Mouse (Mus musculus): ENCODE measurements at regions not wholly inside any gene's neighbourhood (a gene's known extent, or its start where the extent isn't known, plus 50 kb on each side); places are given as distances from the start of the nearest gene placed in this dataset.

GRCm38 (mm10) chr2:82698417-82698988 is 244.9 kb upstream of the Fsip2 start:
- 8% methylated on average over 8 of the region's 8 CpGs for WGBS
- no peaks in the 10 kb centered on the region for H3K27me3 ChIP-seq (replicated peaks; ENCODE audit: control insufficient read depth, insufficient read depth, low read length)
- no peaks in the 10 kb centered on the region for H3K4me1 ChIP-seq (ENCODE audit: control insufficient read depth, insufficient read depth, low read length)
- H3K4me3 ChIP-seq (ENCODE audit: low read depth, low read length), result no peak overlapping the region
- H3K27ac ChIP-seq (ENCODE audit: low read depth, low read length), result no peak overlapping the region
- peak; percentile 54 for DNase-seq (ENCODE audit: low spot score)
- peak overlapping the region; percentile 40 for H3K4me2 ChIP-seq (ENCODE audit: low read length)
- H3K9me3 ChIP-seq (replicated peaks; ENCODE audit: control insufficient read depth, low read length), result no peaks in the 10 kb centered on the region
- peak; percentile 44; the same call in 1 of the 2 replicates for ATAC-seq
- no peaks in the 10 kb centered on the region for H3K36me3 ChIP-seq (ENCODE audit: control insufficient read depth, insufficient read depth, low read length)
- peak overlapping the region; percentile 21; the same call in 1 of the 2 replicates for H3K9ac ChIP-seq (ENCODE audit: low read length)

- Histone ChIP-seq H3K4me3 (ENCODE audit: low read depth, low read length) (no peak overlapping the region), H3K9me3 (replicated peaks; ENCODE audit: control insufficient read depth, low read length) (no peaks in the 10 kb centered on the region), H3K9ac (ENCODE audit: low read length) (no peak overlapping the region), H3K36me3 (ENCODE audit: control insufficient read depth, insufficient read depth, low read length) (no peaks in the 10 kb centered on the region), H3K4me1 (ENCODE audit: control insufficient read depth, insufficient read depth, low read length) (no peaks in the 10 kb centered on the region), H3K27me3 (replicated peaks; ENCODE audit: control insufficient read depth, insufficient read depth, low read length) (no peaks in the 10 kb centered on the region), H3K27ac (ENCODE audit: low read depth, low read length) (no peak overlapping the region), H3K4me2 (ENCODE audit: low read length) (no peak overlapping the region)
- ATAC-seq (no peak), DNase-seq (ENCODE audit: low spot score) (no peak)
- WGBS, result 81% methylated on average over 2 of the region's 2 CpGs
Measured at GRCm38 (mm10) chr2:82701851-82702250, 241.6 kb upstream of the Fsip2 start.

GRCm38 (mm10) chr2:82715773-82716172 is 227.7 kb upstream of the Fsip2 start:
- Histone ChIP-seq H3K4me3 (ENCODE audit: low read depth, low read length) (no peak overlapping the region), H3K4me2 (ENCODE audit: low read length) (no peak overlapping the region), H3K9me3 (replicated peaks; ENCODE audit: control insufficient read depth, low read length) (no peaks in the 10 kb centered on the region), H3K4me1 (ENCODE audit: control insufficient read depth, insufficient read depth, low read length) (no peaks in the 10 kb centered on the region), H3K27me3 (replicated peaks; ENCODE audit: control insufficient read depth, insufficient read depth, low read length) (no peaks in the 10 kb centered on the region), H3K36me3 (ENCODE audit: control insufficient read depth, insufficient read depth, low read length) (no peaks in the 10 kb centered on the region), H3K27ac (ENCODE audit: low read depth, low read length) (no peak overlapping the region), H3K9ac (ENCODE audit: low read length) (no peak overlapping the region)
- 72% methylated on average over 3 of the region's 3 CpGs for WGBS
- no peak for ATAC-seq
- DNase-seq (ENCODE audit: low spot score), result no peak

All from forebrain, embryonic 14.5 days (tissue).